Mouse (Mus musculus) liver, adult 2 months (tissue): ENCODE results near the gene Bcl11b. TPM values are rescaled to one million over a fixed set of nuclear protein-coding genes. Genes with fewer than 3 reads are reported as not detected.

Experiments
- DNase-seq: peaks from one replicate; pipeline ENCODE4 v3.0.0-alpha.2; 2011; ENCODE audit warnings: low read depth, low spot score; ENCODE audit errors: extremely low read depth
- H3K27ac ChIP-seq: fragments of 200-500 bp; replicated peaks from 2 replicates; pipeline ENCODE4 v1.5.1; 2012; ENCODE audit warnings: low read depth, mild to moderate bottlenecking, control low read depth, inconsistent platforms, low read length; ENCODE audit not compliant: insufficient read depth
- H3K27me3 ChIP-seq: fragments of 200-500 bp; 2 replicates; pipeline ENCODE4 v1.6.1; 2012; ENCODE audit warnings: mild to moderate bottlenecking, moderate library complexity, low read length, inconsistent platforms; ENCODE audit not compliant: control insufficient read depth, insufficient read depth
- H3K36me3 ChIP-seq: fragments of 200-500 bp; 2 replicates; pipeline ENCODE4 v1.6.1; 2012; ENCODE audit warnings: low read length, inconsistent platforms; ENCODE audit not compliant: control insufficient read depth, insufficient read depth
- H3K4me1 ChIP-seq: fragments of 200-500 bp; 2 replicates; pipeline ENCODE4 v1.6.1; 2011; ENCODE audit warnings: low read length; ENCODE audit not compliant: control insufficient read depth, insufficient read depth
- H3K4me3 ChIP-seq: fragments of 200-500 bp; 2 replicates; pipeline ENCODE4 v1.5.1; 2011; ENCODE audit warnings: low read depth, mild to moderate bottlenecking, control low read depth, low read length, moderate library complexity; ENCODE audit not compliant: insufficient read depth
- H3K79me2 ChIP-seq: fragments of 200-500 bp; 2 replicates; pipeline ENCODE4 v1.6.1; 2012; ENCODE audit warnings: inconsistent platforms, mild to moderate bottlenecking, low read length, moderate library complexity; ENCODE audit not compliant: control insufficient read depth, insufficient read depth
- H3K9ac ChIP-seq: fragments of 200-500 bp; 2 replicates; pipeline ENCODE4 v1.6.1; 2012; ENCODE audit warnings: low read depth, mild to moderate bottlenecking, control low read depth, inconsistent platforms, low read length
- CTCF ChIP-seq: fragments of 200-500 bp; IDR thresholded peaks from 2 replicates; pipeline ENCODE4 v1.5.1; 2011; ENCODE audit warnings: low read depth, low read length, control low read depth
- POLR2A ChIP-seq: fragments of 200-500 bp; IDR thresholded peaks from 2 replicates; pipeline ENCODE4 v1.6.1; 2011; ENCODE audit warnings: low read length, control low read depth; ENCODE audit not compliant: insufficient read depth; ENCODE audit errors: extremely low read depth
- WGBS: fragments of 180-500 bp; shearing (Covaris S2); methylation state at CpG from one replicate; pipeline ENCODE4 v1.1.7; 2018; 5-methylcytosine and 5-hydroxymethylcytosine counted together
- polyA plus RNA-seq: library from polyadenylated mRNA; depleted of rRNA; stranded (reverse); fragments of >200 nt; gene quantifications from 2 replicates; pipeline ENCODE4 v1.2.3, GENCODE M21; 2012
- total RNA-seq: library from RNA; depleted of rRNA; stranded (reverse); fragments of >200 nt; gene quantifications from 2 replicates; pipeline ENCODE4 v1.2.3, GENCODE M21; 2014

The Bcl11b gene
- total and polyA plus RNA-seq, 2 experiments: 0.18 to 0.39 TPM

GRCm38 (mm10) chr12:107932140-107932539 lies 71.3 kb downstream of the Bcl11b start:
- H3K4me1 ChIP-seq: no peaks in the 10 kb centered on the region
- H3K27me3 ChIP-seq: no peaks in the 10 kb centered on the region
- no peak overlapping the region for H3K27ac ChIP-seq
- no peak overlapping the region for H3K9ac ChIP-seq
- no peaks in the 10 kb centered on the region for H3K36me3 ChIP-seq
- no peaks in the 10 kb centered on the region for H3K79me2 ChIP-seq
- no peak for DNase-seq
- 87% methylated on average over 12 of the region's 12 CpGs for WGBS
- no peak for TF ChIP-seq POLR2A
- TF ChIP-seq CTCF: no peak
- H3K4me3 ChIP-seq: no peak overlapping the region

GRCm38 (mm10) chr12:107931476-107931875 lies 71.9 kb downstream of the Bcl11b start:
- H3K4me1 ChIP-seq: no peaks in the 10 kb centered on the region
- WGBS: 79% methylated on average over 5 of the region's 5 CpGs
- DNase-seq: no peak
- no peak overlapping the region for H3K27ac ChIP-seq
- no peak overlapping the region for H3K4me3 ChIP-seq
- H3K79me2 ChIP-seq: no peaks in the 10 kb centered on the region
- TF ChIP-seq CTCF (no peak), POLR2A (no peak)
- no peaks in the 10 kb centered on the region for H3K27me3 ChIP-seq
- H3K36me3 ChIP-seq: no peaks in the 10 kb centered on the region
- no peak overlapping the region for H3K9ac ChIP-seq

GRCm38 (mm10) chr12:107930611-107931350 lies 72.6 kb downstream of the Bcl11b start:
- no peak for DNase-seq
- no peak overlapping the region for H3K9ac ChIP-seq
- H3K4me1 ChIP-seq: no peaks in the 10 kb centered on the region
- H3K4me3 ChIP-seq: no peak overlapping the region
- H3K27ac ChIP-seq: no peak overlapping the region
- H3K79me2 ChIP-seq: no peaks in the 10 kb centered on the region
- 69% methylated on average over 28 of the region's 28 CpGs for WGBS
- H3K27me3 ChIP-seq: no peaks in the 10 kb centered on the region
- no peaks in the 10 kb centered on the region for H3K36me3 ChIP-seq
- TF ChIP-seq POLR2A (no peak), CTCF (no peak)

GRCm38 (mm10) chr12:107928905-107929304 lies 74.5 kb downstream of the Bcl11b start:
- no peaks in the 10 kb centered on the region for H3K79me2 ChIP-seq
- TF ChIP-seq CTCF (no peak), POLR2A (no peak)
- H3K27ac ChIP-seq: no peak overlapping the region
- no peak overlapping the region for H3K9ac ChIP-seq
- DNase-seq: no peak
- H3K4me3 ChIP-seq: no peak overlapping the region
- no peaks in the 10 kb centered on the region for H3K27me3 ChIP-seq
- no peaks in the 10 kb centered on the region for H3K4me1 ChIP-seq
- 83% methylated on average over 7 of the region's 7 CpGs for WGBS
- H3K36me3 ChIP-seq: no peaks in the 10 kb centered on the region

- Histone ChIP-seq H3K27ac (no peak overlapping the region), H3K4me3 (no peak overlapping the region), H3K4me1 (no peaks in the 10 kb centered on the region), H3K9ac (no peak overlapping the region), H3K27me3 (no peaks in the 10 kb centered on the region), H3K79me2 (no peaks in the 10 kb centered on the region), H3K36me3 (no peaks in the 10 kb centered on the region)
- no peak for TF ChIP-seq CTCF
- TF ChIP-seq POLR2A: no peak
- WGBS: 86% methylated on average over 15 of the region's 15 CpGs
- no peak for DNase-seq
Measured at GRCm38 (mm10) chr12:107928464-107928901, 74.9 kb downstream of the Bcl11b start.

GRCm38 (mm10) chr12:107927961-107928431 lies 75.4 kb downstream of the Bcl11b start:
- no peak overlapping the region for H3K4me3 ChIP-seq
- no peaks in the 10 kb centered on the region for H3K27me3 ChIP-seq
- no peak for DNase-seq
- no peaks in the 10 kb centered on the region for H3K36me3 ChIP-seq
- no peak for TF ChIP-seq POLR2A
- no peak for TF ChIP-seq CTCF
- 73% methylated on average over 10 of the region's 10 CpGs for WGBS
- H3K27ac ChIP-seq: no peak overlapping the region
- H3K79me2 ChIP-seq: no peaks in the 10 kb centered on the region
- H3K4me1 ChIP-seq: no peaks in the 10 kb centered on the region
- H3K9ac ChIP-seq: no peak overlapping the region
